20 mouse cellular contexts compared by ENCODE assay signal in the genomic region with DNA sequence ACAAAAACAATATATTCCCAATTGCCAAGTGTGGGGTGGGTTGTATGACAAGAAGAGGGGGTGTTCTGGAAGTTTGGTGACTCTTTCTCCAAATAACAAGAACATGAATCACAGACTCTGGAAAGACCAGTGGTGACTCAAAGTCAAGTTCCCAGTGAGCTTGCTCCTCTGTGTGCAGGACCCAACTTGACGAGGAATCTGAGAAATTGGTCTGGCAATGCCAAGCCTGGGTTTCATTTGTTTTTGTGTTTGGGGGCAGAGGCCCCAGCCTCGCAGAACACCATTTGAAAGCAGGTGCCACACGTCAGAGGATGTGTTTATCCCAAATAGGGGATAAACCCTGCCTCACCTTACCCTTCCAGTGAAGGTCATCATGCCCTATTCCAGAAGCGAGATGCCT.
"Had no signal": no experiment of that assay in that cellular context is flagged by ENCODE, and none has a peak within 500 bp of the region (broad histone marks: within the 10 kb centered on the region; RNA-seq: fewer than 3 reads in every experiment).

No protein-coding gene starts in this region.

- H3K9me3 ChIP-seq: liver, embryonic 12.5 days; midbrain, embryonic 10.5 days; midbrain, embryonic 12.5 days; neural tube, embryonic 13.5 days; neural tube, embryonic 15.5 days had no signal

- H3K36me3 ChIP-seq: liver, embryonic 12.5 days; midbrain, embryonic 10.5 days; midbrain, embryonic 12.5 days; neural tube, embryonic 13.5 days; neural tube, embryonic 15.5 days had no signal

- H3K9ac ChIP-seq: liver, embryonic 12.5 days; liver, embryonic 14.5 days; lung, embryonic 14.5 days; midbrain, embryonic 12.5 days; neural tube, embryonic 13.5 days; neural tube, embryonic 15.5 days had no signal

- H3K4me1 ChIP-seq: liver, embryonic 12.5 days; midbrain, embryonic 10.5 days; midbrain, embryonic 12.5 days; neural tube, embryonic 13.5 days; neural tube, embryonic 15.5 days had no signal

- H3K27me3 ChIP-seq: liver, embryonic 12.5 days; midbrain, embryonic 12.5 days; neural tube, embryonic 13.5 days; neural tube, embryonic 15.5 days had no signal

- H3K4me2 ChIP-seq: liver, embryonic 12.5 days; lung, embryonic 14.5 days; midbrain, embryonic 12.5 days; neural tube, embryonic 13.5 days; neural tube, embryonic 15.5 days had no signal

- H3K4me3 ChIP-seq: liver, embryonic 12.5 days; midbrain, embryonic 10.5 days; midbrain, embryonic 12.5 days; myocyte; neural tube, embryonic 13.5 days; neural tube, embryonic 15.5 days had no signal

- H3K27ac ChIP-seq: liver, embryonic 12.5 days; liver, embryonic 14.5 days; midbrain, embryonic 10.5 days; midbrain, embryonic 12.5 days; neural tube, embryonic 13.5 days; neural tube, embryonic 15.5 days had no signal

- ATAC-seq: liver, embryonic 12.5 days; midbrain, embryonic 16.5 days had no signal

- DNase-seq: lung, adult 18-20 months; lung, embryonic 14.5 days; lung, postnatal 10 days; lung, postnatal 4 days; midbrain, embryonic 14.5 days; retina, postnatal 1 day; right cerebral cortex, adult 18-20 months; right cerebral cortex, postnatal 25 days; right cerebral cortex, postnatal 4 days; thymus, adult 18-20 months; thymus, postnatal 14 days; thymus, postnatal 36 days had no signal
